Mouse (Mus musculus) kidney, adult 2 months (tissue): ENCODE results near the gene Tysnd1.

Experiments used
- CTCF ChIP-seq: fragments of 200-500 bp; conservative IDR thresholded peaks from 2 replicates; pipeline ENCODE4 v1.5.1; 2011; ENCODE audit warnings: low read depth, mild to moderate bottlenecking, control low read depth, low read length, moderate library complexity, mixed read lengths; ENCODE audit not compliant: insufficient read depth, insufficient read length
- POLR2A ChIP-seq: fragments of 200-500 bp; IDR thresholded peaks from one replicate; pipeline ENCODE4 v1.6.1; 2011; ENCODE audit warnings: low read depth, low read length, control low read depth

DNA sequence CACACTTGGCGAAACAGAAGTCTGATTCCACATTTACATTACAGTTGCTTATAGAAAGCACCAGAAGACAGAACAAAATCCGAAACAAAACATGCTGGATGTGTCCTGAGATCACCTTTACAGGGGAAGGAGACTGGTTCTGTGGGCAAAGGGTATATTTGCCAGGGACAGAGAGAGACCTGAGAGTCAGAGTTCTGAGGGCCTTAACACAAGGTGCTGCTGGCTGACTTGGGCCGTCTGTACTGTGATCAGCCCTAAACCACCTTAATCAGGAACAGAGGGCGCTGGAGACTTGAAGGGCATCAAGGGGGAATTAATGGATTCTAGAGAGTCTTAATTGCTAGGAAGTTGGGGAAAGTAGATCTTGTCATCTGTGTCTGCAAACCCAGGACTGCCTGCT lies 1.8 kb upstream of the Tysnd1 start:
- no peak for TF ChIP-seq POLR2A
- no peak for TF ChIP-seq CTCF
